Mouse (Mus musculus): ENCODE data around the gene Pafah1b2.

Pafah1b2 gene

GRCm38 (mm10) chr9:46026058-46026849, 13.8 kb upstream of the Pafah1b2 start:
- DNase-seq (ENCODE audit: low read depth): peak; percentile 56

GRCm38 (mm10) chr9:46023591-46023990, 11.1 kb upstream of the Pafah1b2 start:
- no peak for DNase-seq (ENCODE audit: low read depth)

GRCm38 (mm10) chr9:46019975-46020374, 7.5 kb upstream of the Pafah1b2 start:
- DNase-seq (ENCODE audit: low read depth): no peak

GRCm38 (mm10) chr9:46018316-46018715, 5.8 kb upstream of the Pafah1b2 start:
- DNase-seq (ENCODE audit: low read depth): no peak

DNA sequence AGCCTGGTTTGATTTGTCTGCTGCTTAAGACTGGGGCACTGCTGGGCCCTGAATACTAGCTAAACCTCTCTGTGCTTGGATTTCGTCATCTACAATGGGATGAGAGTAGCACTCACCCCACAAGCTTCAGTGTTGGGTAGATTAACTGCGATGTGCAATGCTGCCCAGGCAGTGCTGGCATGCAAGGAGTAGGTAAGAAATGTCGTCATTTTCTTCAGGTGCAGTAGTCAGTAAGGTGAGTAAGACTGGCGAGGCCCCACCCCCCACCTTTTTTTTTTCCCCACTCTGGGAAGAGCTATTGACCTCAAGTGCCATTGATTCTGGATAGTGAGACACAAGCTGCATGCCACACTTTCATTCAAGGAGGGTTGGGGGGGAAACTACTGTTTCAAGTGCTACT, 3.9 kb upstream of the Pafah1b2 start:
- no peak for DNase-seq (ENCODE audit: low read depth)

DNA sequence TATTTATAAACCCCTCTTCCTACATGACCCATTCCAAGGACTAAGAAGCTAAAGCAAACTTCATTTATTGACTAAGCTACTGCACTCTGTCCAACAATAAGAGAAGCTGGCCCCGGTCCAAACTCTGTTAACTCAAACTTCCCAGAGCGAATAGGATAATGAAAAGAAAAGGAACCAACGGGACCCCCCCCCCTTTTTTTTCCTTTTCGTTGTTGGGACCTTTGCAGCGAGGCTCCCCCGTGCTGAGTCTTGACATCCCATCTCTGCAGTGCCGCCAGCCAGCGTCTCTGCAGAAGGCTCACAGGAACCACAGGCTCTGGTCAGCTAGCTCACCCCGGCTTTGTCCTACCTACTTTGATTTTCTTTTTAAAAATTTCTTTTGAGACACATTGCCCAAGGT, 3.3 kb upstream of the Pafah1b2 start:
- no peak for DNase-seq (ENCODE audit: low read depth)

DNA sequence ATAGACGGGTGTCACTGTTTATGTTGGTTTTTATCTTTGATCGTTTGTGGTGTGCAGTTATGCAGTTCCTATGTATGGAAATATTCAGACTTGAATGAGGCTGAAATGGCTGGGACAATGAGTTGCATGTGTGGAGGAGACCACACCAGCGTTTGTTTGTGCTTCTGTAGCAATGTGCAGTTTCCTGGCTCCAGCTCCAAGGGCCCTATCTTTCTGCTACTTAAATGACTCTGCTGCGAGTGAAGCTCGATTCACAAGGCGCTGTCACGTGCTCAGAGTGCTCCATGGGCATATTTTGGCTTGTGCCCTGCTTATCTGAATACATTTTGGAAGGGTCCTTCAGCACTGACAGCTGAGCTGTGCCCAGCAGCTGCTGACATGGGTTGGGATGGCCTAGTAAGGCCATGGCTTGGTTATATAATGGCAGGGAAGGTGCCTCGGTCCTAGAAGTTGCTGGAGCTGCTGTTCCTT, 2.6 kb upstream of the Pafah1b2 start:
- DNase-seq (ENCODE audit: low read depth): no peak

DNA sequence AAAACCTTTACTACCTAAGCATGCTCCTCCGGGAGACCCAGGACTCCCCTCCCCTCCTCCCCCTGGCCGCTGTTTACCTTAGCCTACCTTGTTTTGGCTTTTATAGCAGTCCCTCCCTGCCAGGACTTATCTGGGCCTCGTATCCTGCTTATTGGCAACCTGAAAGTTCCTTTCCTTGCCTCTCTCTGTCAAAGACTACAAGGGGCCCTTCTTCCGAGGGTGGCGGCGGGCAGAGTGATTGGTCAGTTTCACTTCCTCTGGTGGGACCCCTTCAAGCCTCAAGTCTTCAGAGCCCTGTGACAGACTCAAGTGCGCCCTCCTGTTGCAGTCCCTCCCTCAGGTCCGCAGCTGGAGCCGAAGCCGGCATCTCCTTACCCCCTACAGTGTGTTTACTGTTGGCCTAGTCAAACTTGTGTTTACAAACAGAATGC, 1.8 kb upstream of the Pafah1b2 start:
- no peak for DNase-seq (ENCODE audit: low read depth)

- DNase-seq (ENCODE audit: low read depth): no peak
These were observed 1.1 kb upstream of the Pafah1b2 start for GRCm38 (mm10) chr9:46013616-46014015.

DNA sequence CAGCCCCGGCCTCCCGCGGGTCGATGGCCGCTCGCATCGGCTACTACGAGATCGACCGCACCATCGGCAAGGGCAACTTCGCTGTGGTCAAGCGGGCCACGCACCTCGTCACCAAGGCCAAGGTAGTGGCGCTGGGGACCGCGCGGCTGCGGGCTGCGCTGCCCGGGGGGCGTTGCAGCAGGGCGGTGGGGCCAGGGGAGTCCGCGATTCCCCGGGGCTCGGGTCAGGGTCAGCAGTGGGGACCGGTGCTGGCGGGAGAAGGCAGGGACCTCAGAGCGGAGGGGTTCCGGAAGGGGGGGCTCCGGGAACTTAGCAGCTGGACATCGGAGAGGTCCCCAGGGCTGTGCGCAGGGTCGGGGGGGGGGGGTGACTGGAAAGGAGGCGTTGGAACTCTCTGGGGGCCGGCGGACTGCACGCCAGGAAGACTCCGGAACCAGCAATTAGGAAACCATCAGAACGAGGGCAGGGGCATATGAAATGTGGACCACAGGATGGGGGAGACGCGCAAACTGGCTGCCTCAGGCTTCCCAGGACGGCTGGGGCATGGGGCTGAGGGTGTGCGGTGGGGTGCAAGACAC, 608 bp upstream of the Pafah1b2 start:
- DNase-seq (ENCODE audit: low read depth): no peak

GRCm38 (mm10) chr9:46011094-46011970, 1.2 kb downstream of the Pafah1b2 start:
- no peak for DNase-seq (ENCODE audit: low read depth)

- no peak for DNase-seq (ENCODE audit: low read depth)
These were observed 2.9 kb downstream of the Pafah1b2 start for GRCm38 (mm10) chr9:46009669-46009983.

- no peak for DNase-seq (ENCODE audit: low read depth)
These were observed 3.4 kb downstream of the Pafah1b2 start for GRCm38 (mm10) chr9:46008931-46009668.

GRCm38 (mm10) chr9:46006224-46006623, 6.3 kb downstream of the Pafah1b2 start:
- DNase-seq (ENCODE audit: low read depth): no peak

DNA sequence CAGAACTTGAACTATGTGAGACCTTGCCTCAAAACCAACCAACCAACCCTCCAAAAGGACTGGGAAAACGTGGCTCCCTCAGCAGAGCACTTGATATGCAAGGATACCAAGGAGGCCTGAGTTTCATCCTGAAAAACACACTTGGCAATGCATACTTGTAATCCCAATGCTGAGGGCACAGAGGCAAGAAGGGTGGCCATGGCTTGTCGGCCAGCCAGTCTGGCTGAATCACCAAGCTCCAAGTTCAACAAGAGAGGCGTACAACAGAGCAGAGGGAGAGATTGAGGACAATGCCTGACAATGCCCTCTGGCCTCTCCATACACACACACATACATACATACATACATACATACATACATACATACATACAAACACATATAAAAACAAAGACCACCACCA, 8.0 kb downstream of the Pafah1b2 start:
- no peak for DNase-seq (ENCODE audit: low read depth)

DNA sequence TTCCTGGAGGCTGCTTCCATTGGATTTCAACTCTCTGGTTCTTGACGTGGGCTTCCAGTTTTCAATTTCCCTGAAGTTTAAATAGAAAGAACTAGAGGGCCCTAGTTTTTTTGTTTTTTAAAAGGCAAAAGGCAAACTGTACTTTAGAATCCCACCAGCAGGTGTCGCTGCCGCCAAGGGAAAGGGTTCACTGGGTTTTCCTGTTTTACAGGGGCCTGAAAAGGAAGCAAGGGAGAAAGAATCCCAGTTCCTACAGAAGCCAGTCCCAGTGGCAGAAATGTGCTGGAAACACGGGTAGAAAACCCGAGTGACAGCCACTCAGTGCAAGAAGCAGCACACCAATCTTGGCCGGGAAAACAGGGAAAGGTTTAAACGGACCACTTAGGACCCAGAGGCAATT, 8.8 kb downstream of the Pafah1b2 start:
- DNase-seq (ENCODE audit: low read depth): no peak

GRCm38 (mm10) chr9:45999009-45999408, 13.5 kb downstream of the Pafah1b2 start:
- DNase-seq (ENCODE audit: low read depth): no peak

- DNase-seq (ENCODE audit: low read depth): peak; percentile 29
These were observed 27.3 kb downstream of the Pafah1b2 start for GRCm38 (mm10) chr9:45985229-45985567.

- DNase-seq (ENCODE audit: low read depth): peak; percentile 47
These were observed 27.9 kb downstream of the Pafah1b2 start for GRCm38 (mm10) chr9:45984409-45985228.

DNA sequence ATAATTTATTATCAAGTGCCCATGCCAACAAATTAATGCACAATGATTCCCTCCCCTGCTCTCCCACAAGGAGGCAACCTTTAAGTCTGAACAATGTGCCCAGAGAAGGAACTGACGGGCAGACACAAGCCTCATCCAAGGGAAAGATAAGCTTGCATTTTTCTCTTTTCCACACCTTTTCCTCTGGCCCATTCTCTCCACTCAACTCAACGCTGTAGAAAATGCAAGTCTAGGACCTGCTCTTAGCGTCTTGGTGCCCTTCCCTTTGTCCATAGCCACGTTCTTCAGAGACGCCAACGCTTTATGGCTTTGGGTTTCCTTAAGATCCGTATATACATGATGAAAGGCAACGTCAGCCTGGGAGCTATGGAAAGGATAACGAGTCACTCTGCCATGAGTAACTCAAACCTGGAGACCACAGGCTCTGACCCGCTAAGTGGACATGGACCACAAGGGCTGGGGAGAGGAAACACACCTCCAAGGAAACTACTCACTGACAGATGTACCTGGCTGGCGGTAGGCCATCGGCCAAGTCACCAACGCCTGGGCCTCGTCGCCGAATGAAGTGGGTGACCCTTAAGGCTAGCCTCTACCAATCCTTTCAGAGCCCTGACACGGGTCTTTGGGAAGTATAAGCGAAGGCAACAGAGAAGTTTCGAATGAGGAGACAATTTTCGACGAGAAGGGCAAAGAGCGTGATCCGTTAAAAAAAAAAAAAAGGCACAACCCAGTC, 28.6 kb downstream of the Pafah1b2 start:
- DNase-seq (ENCODE audit: low read depth): no peak

DNA sequence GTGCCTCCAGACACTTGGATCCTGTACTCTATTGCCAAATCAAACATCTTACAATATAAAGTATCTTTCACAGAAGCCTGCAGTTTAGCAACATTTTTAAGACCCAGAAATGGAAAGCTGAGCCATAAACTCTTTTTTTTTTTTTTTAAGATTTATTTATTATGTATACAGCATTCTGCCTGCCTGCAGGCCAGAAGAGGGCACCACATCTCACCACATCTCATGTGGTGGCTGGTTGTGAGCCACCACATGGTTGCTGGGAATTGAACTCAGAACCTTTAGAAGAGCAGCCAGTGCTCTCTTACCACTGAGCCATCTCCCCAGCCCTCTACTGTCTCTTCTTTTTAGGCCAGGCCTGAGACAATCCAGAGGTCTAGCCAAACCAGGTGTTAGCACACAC, 31.2 kb downstream of the Pafah1b2 start:
- DNase-seq (ENCODE audit: low read depth): no peak

Data from fibroblast of lung, adult 2 months (primary cell).